Mouse (Mus musculus): ENCODE measurements around the gene Gm6337.
"Not testable (repeated sequence)": the region's sequence is repeated elsewhere in the genome, so short reads cannot be mapped to it uniquely, and the experiment has no call there.

- not testable (repeated sequence) for TF ChIP-seq POLR2A (IDR thresholded peaks at IDR 0.05; ENCODE audit: low read depth, low read length); CTCF (IDR thresholded peaks at IDR 0.05; ENCODE audit: borderline replicate concordance, insufficient read depth, low read length)
Observed at GRCm38 (mm10) chr14:6093842-6094241, 35.8 kb upstream of the Gm6337 start, which contains the start of gene Gm8206.
